In genomic region chr17:63189274-63189673, GRCm38 (mm10) we compare ENCODE assay signal across 28 mouse cellular contexts.
DNase-seq lines count a peak whose midpoint lies in the region; ATAC-seq and TF ChIP-seq lines count a peak whose summit lies in the region.
"Had no signal": no experiment of that assay in that cellular context is flagged by ENCODE, and none has a peak within 500 bp of the region (broad histone marks: within the 10 kb centered on the region; RNA-seq: fewer than 3 reads in every experiment).

No protein-coding gene starts in this region.

- TF ChIP-seq POLR2A in lung, adult 2 months (IDR thresholded peaks at IDR 0.05; ENCODE audit: borderline replicate concordance, extremely low read depth, low read depth, low read length), result no peak

- peak; percentile 19 for DNase-seq in lung, postnatal 25 days (ENCODE audit: low spot score)
- no peak for DNase-seq in lung, adult 2 months
- DNase-seq in B cell, adult 2 months, result peak; percentile 55 to 57
- no peak for DNase-seq in layer of hippocampus, adult 11-12 months (ENCODE audit: low spot score)
- DNase-seq in forebrain, embryonic 11.5 days (ENCODE audit: low spot score), result no peak
- no peak for DNase-seq in forebrain, postnatal 0 days
- DNase-seq: adrenal gland, postnatal 25 days; cerebellum, adult 11-12 months; cerebellum, adult 9-11 months; gastrocnemius, postnatal 25 days; heart, adult 18-20 months; heart, postnatal 36 days; kidney, adult 11 months; kidney, postnatal 14 days; lung, postnatal 4 days had no signal

- no peak overlapping the region for H3K27ac ChIP-seq in forebrain, embryonic 11.5 days (ENCODE audit: low read depth, low read length)
- H3K27ac ChIP-seq in forebrain, postnatal 0 days (ENCODE audit: low read depth, low read length), result no peak overlapping the region
- H3K27ac ChIP-seq: forebrain, embryonic 13.5 days; hindbrain, embryonic 15.5 days; left cerebral cortex, adult 2 months; limb, embryonic 13.5 days; midbrain, embryonic 10.5 days; midbrain, embryonic 15.5 days; neural tube, embryonic 15.5 days had no signal

- no peaks in the 10 kb centered on the region for H3K9me3 ChIP-seq in forebrain, embryonic 11.5 days (ENCODE audit: control insufficient read depth, low read length)
- no peaks in the 10 kb centered on the region for H3K9me3 ChIP-seq in forebrain, postnatal 0 days (ENCODE audit: low read length)
- H3K9me3 ChIP-seq: forebrain, embryonic 13.5 days; hindbrain, embryonic 15.5 days; limb, embryonic 13.5 days; midbrain, embryonic 10.5 days; midbrain, embryonic 15.5 days; neural tube, embryonic 15.5 days had no signal

- no peak overlapping the region for H3K4me2 ChIP-seq in forebrain, embryonic 11.5 days (ENCODE audit: low read depth, low read length, severe bottlenecking)
- H3K4me2 ChIP-seq in forebrain, postnatal 0 days (ENCODE audit: low read depth), result no peak overlapping the region
- H3K4me2 ChIP-seq: forebrain, embryonic 13.5 days; heart, embryonic 11.5 days; hindbrain, embryonic 15.5 days; limb, embryonic 13.5 days; liver, embryonic 11.5 days; midbrain, embryonic 15.5 days; neural tube, embryonic 15.5 days had no signal

- H3K9ac ChIP-seq in forebrain, embryonic 11.5 days (ENCODE audit: low read length), result no peak overlapping the region
- H3K9ac ChIP-seq in forebrain, postnatal 0 days, result no peak overlapping the region
- H3K9ac ChIP-seq: forebrain, embryonic 13.5 days; hindbrain, embryonic 15.5 days; limb, embryonic 13.5 days; midbrain, embryonic 15.5 days; neural tube, embryonic 15.5 days had no signal

- no peaks in the 10 kb centered on the region for H3K4me1 ChIP-seq in lung, adult 2 months (ENCODE audit: control insufficient read depth, insufficient read depth, low read length)
- peaks cover 9% of the 10 kb centered on the region; the same call in 1 of the 2 replicates for H3K4me1 ChIP-seq in forebrain, embryonic 11.5 days (replicated peaks; ENCODE audit: control insufficient read depth, insufficient read depth, low read length)
- peaks cover 6% of the 10 kb centered on the region for H3K4me1 ChIP-seq in forebrain, postnatal 0 days (ENCODE audit: insufficient read depth)

- H3K36me3 ChIP-seq in forebrain, embryonic 11.5 days (ENCODE audit: control insufficient read depth, insufficient read depth, low read length), result no peaks in the 10 kb centered on the region
- H3K36me3 ChIP-seq in forebrain, postnatal 0 days (ENCODE audit: insufficient read depth), result no peaks in the 10 kb centered on the region
- H3K36me3 ChIP-seq: hindbrain, embryonic 15.5 days; limb, embryonic 13.5 days; midbrain, embryonic 10.5 days; midbrain, embryonic 15.5 days; neural tube, embryonic 15.5 days had no signal

- 63% methylated on average over 8 of the region's 8 CpGs for WGBS in lung, adult 2 months
- 92% methylated on average over 8 of the region's 8 CpGs for WGBS in forebrain, embryonic 11.5 days
- WGBS in forebrain, postnatal 0 days, result 93% methylated on average over 8 of the region's 8 CpGs

- no peaks in the 10 kb centered on the region for H3K27me3 ChIP-seq in forebrain, embryonic 11.5 days (ENCODE audit: control insufficient read depth, insufficient read depth, low read length)
- H3K27me3 ChIP-seq in forebrain, postnatal 0 days (ENCODE audit: insufficient read depth, low read length), result no peaks in the 10 kb centered on the region
- H3K27me3 ChIP-seq: forebrain, embryonic 13.5 days; hindbrain, embryonic 15.5 days; limb, embryonic 13.5 days; midbrain, embryonic 15.5 days; neural tube, embryonic 15.5 days had no signal

- H3K4me3 ChIP-seq in lung, adult 2 months (replicated peaks; ENCODE audit: extremely low read depth, low read depth, low read length), result no peak overlapping the region
- no peak overlapping the region for H3K4me3 ChIP-seq in forebrain, embryonic 11.5 days (ENCODE audit: low read depth, low read length)
- no peak overlapping the region for H3K4me3 ChIP-seq in forebrain, postnatal 0 days (ENCODE audit: low read depth, low read length)
- H3K4me3 ChIP-seq: erythroblast, embryonic 14.5 days; forebrain, embryonic 13.5 days; hindbrain, embryonic 15.5 days; left cerebral cortex, adult 2 months; limb, embryonic 13.5 days; midbrain, embryonic 10.5 days; midbrain, embryonic 15.5 days; neural tube, embryonic 15.5 days had no signal

- TF ChIP-seq CTCF in lung, adult 2 months (IDR thresholded peaks at IDR 0.05; ENCODE audit: insufficient read depth, low read length), result no peak
- TF ChIP-seq CTCF in forebrain, postnatal 0 days (IDR thresholded peaks at IDR 0.05; ENCODE audit: low read depth), result no peak

- peak; percentile 96 for ATAC-seq in common myeloid progenitor, adult 5-6 weeks (replicated peaks; ENCODE audit: low read depth, poor library complexity, severe bottlenecking)
- ATAC-seq in megakaryocyte-erythroid progenitor cell, adult 5-6 weeks (replicated peaks; ENCODE audit: low FRiP score, low TSS enrichment, poor library complexity, severe bottlenecking), result peak; percentile 57
- ATAC-seq in forebrain, embryonic 11.5 days (replicated peaks; ENCODE audit: low FRiP score), result no peak
- ATAC-seq in forebrain, postnatal 0 days, result no peak
- ATAC-seq: forebrain, embryonic 13.5 days; inflammation-experienced regulatory T-cells, adult 6 months; midbrain, embryonic 15.5 days had no signal

Comparison
In these comparisons a context has a peak if more than half of its experiments do, and no peak if none do; other contexts are left out.
1. DNase-seq: peak in lung, postnatal 25 days (single experiment) and B cell, adult 2 months (2 of 2); none in lung, adult 2 months (single experiment), layer of hippocampus, adult 11-12 months (single experiment), forebrain, embryonic 11.5 days (single experiment) and forebrain, postnatal 0 days (single experiment).
2. ATAC-seq: peak in common myeloid progenitor, adult 5-6 weeks (single experiment) and megakaryocyte-erythroid progenitor cell, adult 5-6 weeks (single experiment); none in forebrain, embryonic 11.5 days (single experiment) and forebrain, postnatal 0 days (single experiment).